Mouse (Mus musculus): ENCODE results near the gene Tppp2. TPM values are rescaled to one million over a fixed set of nuclear protein-coding genes. Genes with fewer than 3 reads are reported as not detected.
"Not testable (repeated sequence)": the region's sequence is repeated elsewhere in the genome, so short reads cannot be mapped to it uniquely, and the experiment has no call there.

Tppp2 gene
- polyA plus RNA-seq, 1 experiment from 2014 or later = not detected

GRCm38 (mm10) chr14:51915030-51915429 is 3.2 kb upstream of the Tppp2 start:
- no peaks in the 10 kb centered on the region for H3K27me3 ChIP-seq (ENCODE audit: control insufficient read depth, insufficient read depth, low read length)
- DNase-seq (no peak), ATAC-seq (ENCODE audit: low FRiP score, low TSS enrichment) (no peak)
- no peaks in the 10 kb centered on the region for H3K36me3 ChIP-seq (ENCODE audit: control insufficient read depth, insufficient read depth, low read length)
- H3K4me2 ChIP-seq (ENCODE audit: low read length) = no peak overlapping the region
- no peak overlapping the region for H3K4me3 ChIP-seq (replicated peaks; ENCODE audit: low read depth, low read length)
- H3K9me3 ChIP-seq (ENCODE audit: control insufficient read depth, low read length) = no peaks in the 10 kb centered on the region
- WGBS = 38% methylated on average over 3 of the region's 3 CpGs
- no peak overlapping the region for H3K27ac ChIP-seq (replicated peaks; ENCODE audit: low read depth, low read length)
- no peak overlapping the region for H3K9ac ChIP-seq (replicated peaks; ENCODE audit: low read length)
- peaks cover 14% of the 10 kb centered on the region for H3K4me1 ChIP-seq (ENCODE audit: control insufficient read depth, insufficient read depth, low read length)

GRCm38 (mm10) chr14:51916539-51916938 is 1.7 kb upstream of the Tppp2 start:
- ATAC-seq (ENCODE audit: low FRiP score, low TSS enrichment) (no peak), DNase-seq (no peak)
- Histone ChIP-seq H3K9ac (replicated peaks; ENCODE audit: low read length) (no peak overlapping the region), H3K4me1 (ENCODE audit: control insufficient read depth, insufficient read depth, low read length) (peaks cover 14% of the 10 kb centered on the region), H3K9me3 (ENCODE audit: control insufficient read depth, low read length) (no peaks in the 10 kb centered on the region), H3K4me2 (ENCODE audit: low read length) (no peak overlapping the region), H3K4me3 (replicated peaks; ENCODE audit: low read depth, low read length) (no peak overlapping the region), H3K27ac (replicated peaks; ENCODE audit: low read depth, low read length) (no peak overlapping the region), H3K36me3 (ENCODE audit: control insufficient read depth, insufficient read depth, low read length) (no peaks in the 10 kb centered on the region), H3K27me3 (ENCODE audit: control insufficient read depth, insufficient read depth, low read length) (no peaks in the 10 kb centered on the region)
- WGBS = 92% methylated on average over 4 of the region's 4 CpGs

DNA sequence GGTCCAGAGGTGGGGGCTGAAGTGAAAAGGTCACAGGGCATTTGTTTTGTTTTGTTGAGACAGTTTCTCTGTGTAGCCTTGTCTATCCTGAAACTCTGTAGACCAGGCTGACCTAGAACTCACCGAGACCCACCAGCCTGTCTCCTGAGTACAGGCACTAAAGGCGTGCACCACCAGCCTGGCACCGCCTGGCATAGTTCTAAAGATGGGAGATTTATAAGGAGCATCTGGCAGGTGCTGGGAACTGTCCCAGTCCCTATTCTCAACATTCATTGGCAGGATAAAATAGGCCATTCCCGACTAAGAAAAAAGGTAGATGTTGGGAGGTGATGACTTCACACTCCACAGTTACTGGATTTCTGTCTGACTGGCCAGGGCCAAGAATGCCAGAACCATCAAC is 741 bp downstream of the Tppp2 start:
- Histone ChIP-seq H3K4me2 (ENCODE audit: low read length) (no peak overlapping the region), H3K27me3 (ENCODE audit: control insufficient read depth, insufficient read depth, low read length) (no peaks in the 10 kb centered on the region), H3K4me1 (ENCODE audit: control insufficient read depth, insufficient read depth, low read length) (0 out of 2 replicates have a peak, but pooled peaks cover 2% of the 10 kb centered on the region), H3K27ac (replicated peaks; ENCODE audit: low read depth, low read length) (no peak overlapping the region), H3K36me3 (ENCODE audit: control insufficient read depth, insufficient read depth, low read length) (no peaks in the 10 kb centered on the region), H3K4me3 (replicated peaks; ENCODE audit: low read depth, low read length) (no peak overlapping the region), H3K9me3 (ENCODE audit: control insufficient read depth, low read length) (no peaks in the 10 kb centered on the region), H3K9ac (replicated peaks; ENCODE audit: low read length) (no peak overlapping the region)
- 85% methylated on average over 4 of the region's 4 CpGs for WGBS
- no peak for DNase-seq
- ATAC-seq (ENCODE audit: low FRiP score, low TSS enrichment) = no peak

GRCm38 (mm10) chr14:51921759-51922570 is 3.7 kb downstream of the Tppp2 start:
- no peak overlapping the region for H3K27ac ChIP-seq (replicated peaks; ENCODE audit: low read depth, low read length)
- DNase-seq (peak; percentile 23), ATAC-seq (ENCODE audit: low FRiP score, low TSS enrichment) (peak; percentile 58; the same call in 1 of the 2 replicates)
- no peaks in the 10 kb centered on the region for H3K4me1 ChIP-seq (ENCODE audit: control insufficient read depth, insufficient read depth, low read length)
- 86% methylated on average over 16 of the region's 16 CpGs for WGBS
- no peak overlapping the region for H3K4me2 ChIP-seq (ENCODE audit: low read length)
- no peaks in the 10 kb centered on the region for H3K27me3 ChIP-seq (ENCODE audit: control insufficient read depth, insufficient read depth, low read length)
- no peak overlapping the region for H3K4me3 ChIP-seq (replicated peaks; ENCODE audit: low read depth, low read length)
- H3K9me3 ChIP-seq (ENCODE audit: control insufficient read depth, low read length) = no peaks in the 10 kb centered on the region
- no peak overlapping the region for H3K9ac ChIP-seq (replicated peaks; ENCODE audit: low read length)
- H3K36me3 ChIP-seq (ENCODE audit: control insufficient read depth, insufficient read depth, low read length) = no peaks in the 10 kb centered on the region

- no peaks in the 10 kb centered on the region for H3K27me3 ChIP-seq (ENCODE audit: control insufficient read depth, insufficient read depth, low read length)
- H3K27ac ChIP-seq (replicated peaks; ENCODE audit: low read depth, low read length) = no peak within 1 kb of the TSS
- H3K36me3 ChIP-seq (ENCODE audit: control insufficient read depth, insufficient read depth, low read length) = no peaks in the 10 kb centered on the region
- H3K4me1 ChIP-seq (ENCODE audit: control insufficient read depth, insufficient read depth, low read length) = no peaks in the 10 kb centered on the region
- 90% methylated on average over 7 of the region's 7 CpGs for WGBS
- ATAC-seq (ENCODE audit: low FRiP score, low TSS enrichment) (no peak), DNase-seq (no peak)
- no peak within 1 kb of the TSS for H3K9ac ChIP-seq (replicated peaks; ENCODE audit: low read length)
- no peaks in the 10 kb centered on the region for H3K9me3 ChIP-seq (ENCODE audit: control insufficient read depth, low read length)
- H3K4me3 ChIP-seq (replicated peaks; ENCODE audit: low read depth, low read length) = no peak within 1 kb of the TSS
- H3K4me2 ChIP-seq (ENCODE audit: low read length) = no peak within 1 kb of the TSS
Observed at GRCm38 (mm10) chr14:51922571-51922865, 4.3 kb downstream of the Tppp2 start, which contains the start of gene Rnase13. TSS of gene Rnase13 (minus strand) at chr14:51922773.

DNA sequence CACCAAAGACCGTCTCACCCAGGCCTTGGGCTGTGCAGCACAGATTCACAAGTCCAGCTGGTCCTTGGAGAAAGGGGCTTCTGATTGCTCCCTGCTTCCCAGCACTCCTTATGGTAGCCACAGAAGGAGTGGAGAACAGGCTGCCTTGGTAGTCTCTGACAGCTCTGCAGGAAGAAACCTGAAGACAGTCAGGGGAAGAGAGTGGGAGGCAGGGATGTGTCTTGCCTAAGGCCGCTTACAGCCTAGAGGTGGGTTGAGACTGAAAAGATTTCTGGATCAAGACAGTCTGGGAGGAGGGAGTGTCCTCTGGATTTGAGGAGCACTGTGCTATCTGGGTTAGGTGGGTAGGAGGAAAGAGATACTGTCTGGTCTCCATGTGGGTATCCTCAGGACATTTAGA is 4.7 kb downstream of the Tppp2 start:
- H3K4me1 ChIP-seq (ENCODE audit: control insufficient read depth, insufficient read depth, low read length) = no peaks in the 10 kb centered on the region
- WGBS = 96% methylated on average over 2 of the region's 2 CpGs
- DNase-seq (no peak), ATAC-seq (ENCODE audit: low FRiP score, low TSS enrichment) (no peak)
- no peak overlapping the region for H3K4me3 ChIP-seq (replicated peaks; ENCODE audit: low read depth, low read length)
- no peaks in the 10 kb centered on the region for H3K9me3 ChIP-seq (ENCODE audit: control insufficient read depth, low read length)
- H3K4me2 ChIP-seq (ENCODE audit: low read length) = no peak overlapping the region
- H3K36me3 ChIP-seq (ENCODE audit: control insufficient read depth, insufficient read depth, low read length) = no peaks in the 10 kb centered on the region
- H3K27ac ChIP-seq (replicated peaks; ENCODE audit: low read depth, low read length) = no peak overlapping the region
- no peaks in the 10 kb centered on the region for H3K27me3 ChIP-seq (ENCODE audit: control insufficient read depth, insufficient read depth, low read length)
- H3K9ac ChIP-seq (replicated peaks; ENCODE audit: low read length) = no peak overlapping the region

GRCm38 (mm10) chr14:51923492-51923891 is 5.3 kb downstream of the Tppp2 start:
- DNase-seq (no peak), ATAC-seq (ENCODE audit: low FRiP score, low TSS enrichment) (no peak)
- WGBS = 81% methylated on average over 4 of the region's 4 CpGs
- Histone ChIP-seq H3K4me2 (ENCODE audit: low read length) (no peak overlapping the region), H3K27me3 (ENCODE audit: control insufficient read depth, insufficient read depth, low read length) (no peaks in the 10 kb centered on the region), H3K4me3 (replicated peaks; ENCODE audit: low read depth, low read length) (no peak overlapping the region), H3K4me1 (ENCODE audit: control insufficient read depth, insufficient read depth, low read length) (no peaks in the 10 kb centered on the region), H3K36me3 (ENCODE audit: control insufficient read depth, insufficient read depth, low read length) (no peaks in the 10 kb centered on the region), H3K9ac (replicated peaks; ENCODE audit: low read length) (no peak overlapping the region), H3K9me3 (ENCODE audit: control insufficient read depth, low read length) (no peaks in the 10 kb centered on the region), H3K27ac (replicated peaks; ENCODE audit: low read depth, low read length) (no peak overlapping the region)

GRCm38 (mm10) chr14:51926930-51927329 is 8.7 kb downstream of the Tppp2 start:
- not testable (repeated sequence) for ATAC-seq (ENCODE audit: low FRiP score, low TSS enrichment)
- 94% methylated on average over 11 of the region's 11 CpGs for WGBS

GRCm38 (mm10) chr14:51929309-51929943 is 11.2 kb downstream of the Tppp2 start:
- no peaks in the 10 kb centered on the region for H3K4me1 ChIP-seq (ENCODE audit: control insufficient read depth, insufficient read depth, low read length)
- ATAC-seq (ENCODE audit: low FRiP score, low TSS enrichment) = no peak
- no peak overlapping the region for H3K4me3 ChIP-seq (replicated peaks; ENCODE audit: low read depth, low read length)
- no peak overlapping the region for H3K9ac ChIP-seq (replicated peaks; ENCODE audit: low read length)
- DNase-seq = no peak
- no peaks in the 10 kb centered on the region for H3K27me3 ChIP-seq (ENCODE audit: control insufficient read depth, insufficient read depth, low read length)
- WGBS = 85% methylated on average over 8 of the region's 8 CpGs
- 0 out of 2 replicates have a peak, but pooled peaks cover 2% of the 10 kb centered on the region for H3K9me3 ChIP-seq (ENCODE audit: control insufficient read depth, low read length)
- H3K36me3 ChIP-seq (ENCODE audit: control insufficient read depth, insufficient read depth, low read length) = no peaks in the 10 kb centered on the region
- H3K4me2 ChIP-seq (ENCODE audit: low read length) = no peak overlapping the region
- H3K27ac ChIP-seq (replicated peaks; ENCODE audit: low read depth, low read length) = no peak overlapping the region

More at GRCm38 (mm10) chr14:51926930-51927329, 8.7 kb downstream of the Tppp2 start:
- not testable (repeated sequence) for H3K9me3 ChIP-seq (ENCODE audit: control insufficient read depth, low read length); H3K27me3 ChIP-seq (ENCODE audit: control insufficient read depth, insufficient read depth, low read length); DNase-seq; H3K4me1 ChIP-seq (ENCODE audit: control insufficient read depth, insufficient read depth, low read length); H3K4me2 ChIP-seq (ENCODE audit: low read length); H3K27ac ChIP-seq (replicated peaks; ENCODE audit: low read depth, low read length); H3K4me3 ChIP-seq (replicated peaks; ENCODE audit: low read depth, low read length); H3K36me3 ChIP-seq (ENCODE audit: control insufficient read depth, insufficient read depth, low read length); H3K9ac ChIP-seq (replicated peaks; ENCODE audit: low read length)
